Mouse (Mus musculus) thymus, adult 2 months (tissue): ENCODE data around the gene Fbxl15. TPM values are rescaled to one million over a fixed set of nuclear protein-coding genes. Genes with fewer than 3 reads are reported as not detected.

Experiments
- DNase-seq: peaks from one replicate; pipeline ENCODE4 v3.0.0; 2021
- H3K27ac ChIP-seq: fragments of 200-500 bp; 2 replicates; pipeline ENCODE4 v1.5.1; 2012; ENCODE audit warnings: low read length, control low read depth; ENCODE audit not compliant: control insufficient read depth, insufficient read depth
- H3K27me3 ChIP-seq: fragments of 200-500 bp; 2 replicates; pipeline ENCODE4 v1.6.1; 2012; ENCODE audit warnings: mild to moderate bottlenecking, low read length, moderate library complexity, mixed read lengths; ENCODE audit not compliant: control insufficient read depth, insufficient read depth
- H3K36me3 ChIP-seq: fragments of 200-500 bp; 2 replicates; pipeline ENCODE4 v1.6.1; 2012; ENCODE audit warnings: mild to moderate bottlenecking, low read length, moderate library complexity; ENCODE audit not compliant: control insufficient read depth, insufficient read depth
- H3K4me1 ChIP-seq: fragments of 200-500 bp; replicated peaks from 2 replicates; pipeline ENCODE4 v1.6.1; 2012; ENCODE audit warnings: low read length; ENCODE audit not compliant: control insufficient read depth, insufficient read depth
- H3K4me3 ChIP-seq: fragments of 200-500 bp; 2 replicates; pipeline ENCODE4 v1.5.1; 2012; ENCODE audit warnings: mild to moderate bottlenecking, low read length, control low read depth, moderate library complexity; ENCODE audit not compliant: control insufficient read depth, insufficient read depth
- CTCF ChIP-seq: fragments of 200-500 bp; IDR thresholded peaks from 2 replicates; pipeline ENCODE4 v1.5.1; 2012; ENCODE audit warnings: mild to moderate bottlenecking, control low read depth, low read length, moderate library complexity, borderline replicate concordance; ENCODE audit not compliant: control insufficient read depth, poor library complexity, insufficient read depth; ENCODE audit errors: extremely low read depth
- POLR2A ChIP-seq: fragments of 200-500 bp; IDR thresholded peaks from 2 replicates; pipeline ENCODE4 v1.6.1; 2012; ENCODE audit warnings: mild to moderate bottlenecking, low read length, control low read depth, moderate library complexity; ENCODE audit not compliant: control insufficient read depth, poor library complexity, insufficient read depth; ENCODE audit errors: extremely low read depth
- WGBS: fragments of 180-500 bp; shearing (Covaris S2); methylation state at CpG from one replicate; pipeline ENCODE4 v1.1.7; 2018; 5-methylcytosine and 5-hydroxymethylcytosine counted together
- polyA plus RNA-seq: library from polyadenylated mRNA; depleted of rRNA; stranded (reverse); fragments of >200 nt; gene quantifications from 2 replicates; pipeline ENCODE4 v1.2.3, GENCODE M21; 2012

The Fbxl15 gene
- polyA plus RNA-seq, 1 experiment = 15.2 TPM

GRCm38 (mm10) chr19:46304216-46304841, 23.7 kb upstream of the Fbxl15 start, which contains the start of gene Nfkb2:
TSS of gene Nfkb2 (plus strand) at chr19:46304320.
- peak; percentile 80 for DNase-seq

GRCm38 (mm10) chr19:46304908-46305333, 23.1 kb upstream of the Fbxl15 start:
- H3K4me3 ChIP-seq = peak overlapping the region; percentile 94
- peak overlapping the region; percentile 75 for H3K27ac ChIP-seq
- no peaks in the 10 kb centered on the region for H3K27me3 ChIP-seq
- WGBS = under 1% methylated on average over 34 of the region's 34 CpGs
- DNase-seq = no peak
- no peak for TF ChIP-seq POLR2A
- no peak for TF ChIP-seq CTCF
- H3K4me1 ChIP-seq = peaks cover 17% of the 10 kb centered on the region
- no peaks in the 10 kb centered on the region for H3K36me3 ChIP-seq

More at GRCm38 (mm10) chr19:46304216-46304841, 23.7 kb upstream of the Fbxl15 start, which contains the start of gene Nfkb2:
- Histone ChIP-seq H3K27me3 (no peaks in the 10 kb centered on the region), H3K4me3 (peak within 1 kb of the TSS; percentile 94), H3K27ac (peak within 1 kb of the TSS; percentile 75), H3K36me3 (no peaks in the 10 kb centered on the region), H3K4me1 (peaks cover 17% of the 10 kb centered on the region)
- TF ChIP-seq CTCF = peak; percentile 89
- peak; percentile 80 for TF ChIP-seq POLR2A
- WGBS = under 1% methylated on average over 39 of the region's 39 CpGs

- Histone ChIP-seq H3K27ac (peak overlapping the region; percentile 75), H3K4me1 (peaks cover 17% of the 10 kb centered on the region), H3K4me3 (peak overlapping the region; percentile 94), H3K27me3 (no peaks in the 10 kb centered on the region), H3K36me3 (0 out of 2 replicates have a peak, but pooled peaks cover 5% of the 10 kb centered on the region)
- 1% methylated on average over 42 of the region's 43 CpGs for WGBS
- peak; percentile 90 for DNase-seq
- TF ChIP-seq CTCF (no peak), POLR2A (peak; percentile 91)
These were observed 22.3 kb upstream of the Fbxl15 start for GRCm38 (mm10) chr19:46305432-46306267.

DNA sequence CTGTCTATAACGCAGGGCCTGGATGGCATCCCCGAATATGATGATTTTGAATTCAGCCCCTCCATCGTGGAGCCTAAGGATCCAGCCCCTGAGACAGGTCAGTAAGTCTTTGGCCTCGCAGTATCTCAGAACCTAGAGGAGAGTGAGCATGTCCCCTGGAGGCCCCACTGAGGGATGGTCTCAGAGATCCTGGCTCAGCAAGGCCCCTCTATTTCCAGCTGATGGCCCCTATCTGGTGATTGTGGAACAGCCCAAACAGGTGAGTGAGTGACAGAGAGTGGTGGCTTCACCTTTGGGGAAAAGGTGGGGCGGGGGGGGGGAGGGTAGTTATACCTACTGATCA, 21.7 kb upstream of the Fbxl15 start:
- WGBS = 70% methylated on average over 5 of the region's 5 CpGs
- peaks cover 17% of the 10 kb centered on the region for H3K4me1 ChIP-seq
- H3K27ac ChIP-seq = no peak overlapping the region
- no peaks in the 10 kb centered on the region for H3K27me3 ChIP-seq
- peak overlapping the region; percentile 94 for H3K4me3 ChIP-seq
- DNase-seq = peak; percentile 2
- TF ChIP-seq POLR2A (no peak), CTCF (no peak)
- H3K36me3 ChIP-seq = peaks cover 11% of the 10 kb centered on the region; the same call in 1 of the 2 replicates

DNA sequence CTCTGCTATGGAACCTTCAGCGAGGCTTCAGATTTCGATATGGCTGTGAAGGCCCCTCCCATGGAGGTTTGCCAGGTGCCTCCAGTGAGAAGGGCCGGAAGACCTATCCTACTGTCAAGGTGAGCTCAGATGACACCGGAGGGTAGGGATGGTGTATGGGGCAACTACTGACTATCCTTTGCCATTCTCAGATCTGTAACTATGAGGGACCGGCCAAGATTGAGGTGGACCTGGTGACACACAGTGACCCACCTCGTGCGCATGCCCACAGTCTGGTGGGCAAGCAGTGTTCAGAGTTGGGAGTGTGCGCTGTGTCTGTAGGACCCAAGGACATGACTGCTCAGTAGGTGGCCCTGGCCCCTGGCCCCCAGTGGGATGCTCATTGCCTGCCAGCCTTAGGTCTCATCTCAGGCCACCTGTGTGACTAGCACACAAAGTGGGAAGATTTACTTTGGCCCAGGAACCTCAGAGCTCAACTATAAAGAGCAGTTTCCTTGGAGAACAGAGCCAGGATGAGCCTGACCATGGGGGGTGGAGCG, 21.2 kb upstream of the Fbxl15 start:
- TF ChIP-seq POLR2A (no peak), CTCF (no peak)
- Histone ChIP-seq H3K36me3 (peaks cover 16% of the 10 kb centered on the region; the same call in 1 of the 2 replicates), H3K4me1 (peaks cover 17% of the 10 kb centered on the region), H3K27me3 (no peaks in the 10 kb centered on the region), H3K27ac (no peak overlapping the region), H3K4me3 (no peak overlapping the region)
- 98% methylated on average over 9 of the region's 9 CpGs for WGBS
- DNase-seq = peak; percentile 2

- no peak; the same call in 1 of the 2 replicates for TF ChIP-seq POLR2A
- no peak for TF ChIP-seq CTCF
- 97% methylated on average over 16 of the region's 16 CpGs for WGBS
- no peak overlapping the region for H3K4me3 ChIP-seq
- no peak for DNase-seq
- no peak overlapping the region for H3K27ac ChIP-seq
- H3K27me3 ChIP-seq = no peaks in the 10 kb centered on the region
- peaks cover 17% of the 10 kb centered on the region for H3K4me1 ChIP-seq
- H3K36me3 ChIP-seq = peaks cover 17% of the 10 kb centered on the region; the same call in 1 of the 2 replicates
These were observed 20.2 kb upstream of the Fbxl15 start for GRCm38 (mm10) chr19:46307781-46308180.
